Mouse (Mus musculus): Measurements from ENCODE around the gene Ipo5. TPM values are rescaled to one million over a fixed set of nuclear protein-coding genes. Genes with fewer than 3 reads are reported as not detected.

The Ipo5 gene
- total and polyA plus RNA-seq, 3 experiments: 167 to 259 (median 252) TPM

DNA sequence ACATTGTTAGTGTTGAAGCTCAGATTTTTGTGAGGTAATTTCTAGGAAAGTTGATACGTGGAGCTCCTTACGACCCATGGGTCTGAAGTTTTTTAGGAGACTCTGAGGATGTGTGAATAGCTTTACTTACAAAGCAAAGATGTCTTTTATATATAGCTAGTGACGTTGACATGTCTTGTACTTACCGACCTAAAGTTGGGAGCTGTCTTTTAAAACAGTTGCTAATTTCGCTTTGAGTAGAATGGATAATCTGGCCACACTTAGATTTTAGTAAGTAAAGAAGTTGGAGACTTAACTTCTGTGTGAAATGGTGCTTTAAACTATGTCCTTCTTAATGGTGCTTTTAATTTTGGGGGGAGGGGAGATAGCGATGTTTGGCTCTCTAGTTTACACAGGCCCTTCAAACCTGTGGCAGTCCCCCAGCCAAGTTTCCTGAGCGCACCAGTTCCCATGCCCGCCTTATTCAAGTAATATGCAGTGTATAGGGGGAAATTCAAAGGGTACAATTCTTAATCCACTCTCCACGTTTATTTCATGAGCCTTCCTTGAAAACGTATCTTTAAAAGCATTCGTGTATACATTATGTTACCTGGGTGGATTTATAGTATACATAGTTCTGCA, 1.2 kb downstream of the Ipo5 start (continued):
- TF ChIP-seq MEF2A (IDR thresholded peaks at IDR 0.05; ENCODE audit: borderline replicate concordance, low read depth, low read length) (no peak), TBP (conservative IDR thresholded peaks at IDR 0.05; ENCODE audit: low read depth, low read length) (no peak), CHD1 (IDR thresholded peaks at IDR 0.05; ENCODE audit: low read depth, low read length) (0 out of 2 replicates have a peak, but pooled peaks have one; percentile 53), MAZ (IDR thresholded peaks at IDR 0.05; ENCODE audit: low read depth, low read length) (no peak), ZKSCAN1 (IDR thresholded peaks at IDR 0.05; ENCODE audit: borderline replicate concordance, low read depth, low read length) (no peak), MAX (IDR thresholded peaks at IDR 0.05; ENCODE audit: low read length) (peak; percentile 13; the same call in 1 of the 2 replicates), E2F4 (IDR thresholded peaks at IDR 0.05; ENCODE audit: insufficient replicate concordance, low read depth, low read length) (no peak), CTCF (conservative IDR thresholded peaks at IDR 0.05 in 1 of 2, IDR thresholded peaks at IDR 0.05 in 1 of 2; ENCODE audit: low read depth in 2 of 2, low read length in 2 of 2) (no peak)

DNA sequence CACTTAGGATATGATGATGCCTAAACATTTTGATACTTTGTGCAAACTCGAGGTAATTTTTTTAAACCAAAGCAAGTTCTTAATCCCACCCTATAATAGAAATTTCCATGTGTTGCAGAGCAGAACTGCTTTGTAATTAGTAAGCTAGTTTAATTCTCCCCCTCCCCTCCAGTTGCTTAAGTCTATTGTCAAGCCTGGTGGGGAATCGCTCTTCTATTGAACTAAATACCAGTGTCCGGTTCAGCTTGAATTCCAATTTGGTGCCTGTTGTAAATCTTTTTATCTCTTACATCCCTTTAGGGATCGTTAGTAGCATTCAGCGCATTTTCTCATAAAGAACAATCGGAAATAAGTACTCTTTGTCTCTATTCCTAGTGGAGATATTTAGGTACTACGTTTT, 1.9 kb downstream of the Ipo5 start:
- H3K4me2 ChIP-seq (ENCODE audit: insufficient read depth, low read depth, poor library complexity, severe bottlenecking): peak overlapping the region; percentile 95
- H3K9me3 ChIP-seq (replicated peaks; ENCODE audit: low read length): no peaks in the 10 kb centered on the region
- peaks cover 0 to 35% of the 10 kb centered on the region in 2 experiments; a peak in 2 of 4 replicates for H3K4me1 ChIP-seq (ENCODE audit: control insufficient read depth in 1 of 2, insufficient read depth in 2 of 2)
- no peak overlapping the region for H3K27ac ChIP-seq (ENCODE audit: insufficient read depth, low read depth)
- no peak for DNase-seq (ENCODE audit: extremely low read depth)
- in situ Hi-C loops (cut with MboI; ENCODE audit: low pct_ligation_motif_present, low pct_unique_long_range_greater_than_20kb, low sequenced_read_pairs): loop anchor here (10.0 kb wide), 1 partner anchor 78 kb away; no protein-coding TSS in a partner anchor
- H3K9ac ChIP-seq (ENCODE audit: insufficient read depth, low read depth): peak overlapping the region; percentile 81; the same call in 1 of the 2 replicates
- peaks cover 61% of the 10 kb centered on the region for H3K79me2 ChIP-seq (replicated peaks; ENCODE audit: control insufficient read depth, extremely low read depth, insufficient read depth, poor library complexity, severe bottlenecking)
- H3K36me3 ChIP-seq (replicated peaks in 1 of 2; ENCODE audit: control insufficient read depth in 1 of 2, insufficient read depth in 1 of 2, low read length in 1 of 2): peaks cover 2 to 26% of the 10 kb centered on the region in 2 experiments
- TF ChIP-seq MYC (IDR thresholded peaks at IDR 0.05; ENCODE audit: low read depth, low read length): no peak
- 0 out of 2 replicates have a peak, but pooled peaks have one; percentile 37 for TF ChIP-seq CHD1 (IDR thresholded peaks at IDR 0.05; ENCODE audit: low read depth, low read length)
- H3K27me3 ChIP-seq (replicated peaks): no peaks in the 10 kb centered on the region
- H3K4me3 ChIP-seq (replicated peaks in 1 of 3; ENCODE audit: low read depth in 2 of 3, low read length in 2 of 3, poor library complexity in 1 of 3): peak overlapping the region; percentile 75 to 94 (median 77)
- dilution Hi-C loops (cut with MboI; ENCODE audit: extremely low pct_ligation_motif_present, extremely low pct_unique_long_range_greater_than_20kb, low sequenced_read_pairs): no loop called here

GRCm38 (mm10) chr14:120921805-120922204, 10.8 kb downstream of the Ipo5 start:
- no peaks in the 10 kb centered on the region for H3K4me1 ChIP-seq (ENCODE audit: control insufficient read depth in 1 of 2, insufficient read depth in 2 of 2)
- TF ChIP-seq E2F4 (IDR thresholded peaks at IDR 0.05; ENCODE audit: insufficient replicate concordance, low read depth, low read length): no peak
- TF ChIP-seq ELF1 (IDR thresholded peaks at IDR 0.05; ENCODE audit: low read depth, low read length): no peak
- TF ChIP-seq MYC (IDR thresholded peaks at IDR 0.05; ENCODE audit: low read depth, low read length): no peak
- TF ChIP-seq NELFE (IDR thresholded peaks at IDR 0.05; ENCODE audit: low read depth, low read length): no peak
- peaks cover 63 to 96% of the 10 kb centered on the region in 2 experiments for H3K36me3 ChIP-seq (replicated peaks in 1 of 2; ENCODE audit: control insufficient read depth in 1 of 2, insufficient read depth in 1 of 2, low read length in 1 of 2)
- no peaks in the 10 kb centered on the region for H3K27me3 ChIP-seq (replicated peaks)
- H3K4me3 ChIP-seq (replicated peaks in 1 of 3; ENCODE audit: low read depth in 2 of 3, low read length in 2 of 3, poor library complexity in 1 of 3): no peak overlapping the region
- no peak overlapping the region for H3K9ac ChIP-seq (ENCODE audit: insufficient read depth, low read depth)
- no peaks in the 10 kb centered on the region for H3K9me3 ChIP-seq (replicated peaks; ENCODE audit: low read length)
- no peak overlapping the region for H3K4me2 ChIP-seq (ENCODE audit: insufficient read depth, low read depth, poor library complexity, severe bottlenecking)
- peaks cover 24% of the 10 kb centered on the region for H3K79me2 ChIP-seq (replicated peaks; ENCODE audit: control insufficient read depth, extremely low read depth, insufficient read depth, poor library complexity, severe bottlenecking)
- no peak for DNase-seq (ENCODE audit: extremely low read depth)
- in situ Hi-C loops (cut with MboI; ENCODE audit: low pct_ligation_motif_present, low pct_unique_long_range_greater_than_20kb, low sequenced_read_pairs) (no loop called here), dilution Hi-C loops (cut with MboI; ENCODE audit: extremely low pct_ligation_motif_present, extremely low pct_unique_long_range_greater_than_20kb, low sequenced_read_pairs) (no loop called here)
- H3K27ac ChIP-seq (ENCODE audit: insufficient read depth, low read depth): no peak overlapping the region
